Mouse (Mus musculus) kidney, adult 2 months (tissue): ENCODE results near the gene Cdk5r2.

Source experiments
- CTCF ChIP-seq: fragments of 200-500 bp; conservative IDR thresholded peaks from 2 replicates; pipeline ENCODE4 v1.5.1; 2011; ENCODE audit warnings: low read depth, mild to moderate bottlenecking, control low read depth, low read length, moderate library complexity, mixed read lengths; ENCODE audit not compliant: insufficient read depth, insufficient read length
- POLR2A ChIP-seq: fragments of 200-500 bp; IDR thresholded peaks from one replicate; pipeline ENCODE4 v1.6.1; 2011; ENCODE audit warnings: low read depth, low read length, control low read depth

- no peak for TF ChIP-seq CTCF
- no peak for TF ChIP-seq POLR2A
Observed at GRCm38 (mm10) chr1:74898656-74899431, 44.1 kb downstream of the Cdk5r2 start.
